Comparison of ENCODE assay signal across 8 mouse cellular contexts in genomic region chr12:17506117-17506993, GRCm38 (mm10). TPM values are rescaled to one million over a fixed set of nuclear protein-coding genes. Genes with fewer than 3 reads are reported as not detected.
DNase-seq lines count a peak whose midpoint lies in the region; ATAC-seq lines count a peak whose summit lies in the region.

No protein-coding gene starts in this region.

- H3K27me3 ChIP-seq in midbrain, embryonic 12.5 days: no peaks in the 10 kb centered on the region
- H3K27me3 ChIP-seq in hindbrain, embryonic 14.5 days (ENCODE audit: control insufficient read depth, insufficient read depth, low read length): no peaks in the 10 kb centered on the region

- H3K4me3 ChIP-seq in midbrain, embryonic 12.5 days: no peak overlapping the region
- no peak overlapping the region for H3K4me3 ChIP-seq in hindbrain, embryonic 14.5 days (replicated peaks; ENCODE audit: low read length)

- H3K9me3 ChIP-seq in midbrain, embryonic 12.5 days: no peaks in the 10 kb centered on the region
- H3K9me3 ChIP-seq in hindbrain, embryonic 14.5 days (ENCODE audit: control insufficient read depth, low read length): no peaks in the 10 kb centered on the region

- peak; percentile 26 for DNase-seq in adrenal gland, postnatal 14 days
- DNase-seq in adrenal gland, postnatal 10 days: no peak
- peak; percentile 25 for DNase-seq in thymus, postnatal 0 days (ENCODE audit: low spot score)
- no peak for DNase-seq in thymus, adult 18-20 months
- no peak for DNase-seq in left cerebral cortex, adult 9 months (ENCODE audit: low spot score in 2 of 2)
- no peak for DNase-seq in right cerebral cortex, postnatal 36 days (ENCODE audit: low spot score in 2 of 2)
- no peak for DNase-seq in hindbrain, embryonic 14.5 days (ENCODE audit: low spot score)

- H3K36me3 ChIP-seq in midbrain, embryonic 12.5 days: no peaks in the 10 kb centered on the region
- no peaks in the 10 kb centered on the region for H3K36me3 ChIP-seq in hindbrain, embryonic 14.5 days (replicated peaks; ENCODE audit: control insufficient read depth, insufficient read depth)

- WGBS in midbrain, embryonic 12.5 days: 67% methylated on average over 5 of the region's 5 CpGs
- 64% methylated on average over 5 of the region's 5 CpGs for WGBS in hindbrain, embryonic 14.5 days

- no peak overlapping the region for H3K4me2 ChIP-seq in midbrain, embryonic 12.5 days (replicated peaks)
- no peak overlapping the region for H3K4me2 ChIP-seq in hindbrain, embryonic 14.5 days (replicated peaks)

- ATAC-seq in midbrain, embryonic 12.5 days (ENCODE audit: low FRiP score, low read depth): peak; percentile 68; the same call in 1 of the 2 replicates
- no peak for ATAC-seq in hindbrain, embryonic 14.5 days (ENCODE audit: low FRiP score)

- H3K9ac ChIP-seq in midbrain, embryonic 12.5 days (replicated peaks): no peak overlapping the region
- H3K9ac ChIP-seq in hindbrain, embryonic 14.5 days: no peak overlapping the region

- no peaks in the 10 kb centered on the region for H3K4me1 ChIP-seq in midbrain, embryonic 12.5 days
- H3K4me1 ChIP-seq in hindbrain, embryonic 14.5 days (replicated peaks; ENCODE audit: control insufficient read depth, insufficient read depth, low read length): no peaks in the 10 kb centered on the region

- H3K27ac ChIP-seq in midbrain, embryonic 12.5 days (replicated peaks): no peak overlapping the region
- H3K27ac ChIP-seq in hindbrain, embryonic 14.5 days: no peak overlapping the region

RNA-seq across cellular contexts. Expression of gene Odc1, which starts 38.2 kb away (rescaled TPM):
- total RNA-seq in adrenal gland, postnatal 14 days (2021): 246 and 273 TPM in 2 replicates
- total RNA-seq in adrenal gland, postnatal 10 days (2021): 100 to 1,000 TPM; 149 to 195 TPM
- 101 and 116 TPM in 2 replicates for polyA plus RNA-seq in thymus, postnatal 0 days (2015; fragmentation: Nextera tagmentation; extraction: Ambion mirVana)
- 248 and 264 TPM in 2 replicates for polyA plus RNA-seq in midbrain, embryonic 12.5 days (2016; fragmentation: Nextera tagmentation; extraction: Ambion mirVana)
- 143 and 144 TPM in 2 replicates for polyA plus RNA-seq in hindbrain, embryonic 14.5 days (2014; fragmentation: Nextera tagmentation; extraction: Ambion mirVana)

Comparison
In these comparisons a context has a peak if more than half of its experiments do, and no peak if none do; other contexts are left out.
1. DNase-seq: peak in adrenal gland, postnatal 14 days (single experiment) and thymus, postnatal 0 days (single experiment); none in adrenal gland, postnatal 10 days (single experiment), thymus, adult 18-20 months (0 of 2), left cerebral cortex, adult 9 months (0 of 2), right cerebral cortex, postnatal 36 days (0 of 2) and hindbrain, embryonic 14.5 days (single experiment).